Mouse (Mus musculus) liver, adult (tissue): ENCODE measurements around the gene Cmss1.
A peak's percentile ranks its signal among the peaks of the same experiment; 100 is the strongest.

Experiments
- GATA4 ChIP-seq: IDR thresholded peaks from 2 replicates; pipeline ENCODE4 v1.6.1; 2014; ENCODE audit warnings: mild to moderate bottlenecking, low read length; ENCODE audit not compliant: insufficient replicate concordance

Gene Cmss1

DNA sequence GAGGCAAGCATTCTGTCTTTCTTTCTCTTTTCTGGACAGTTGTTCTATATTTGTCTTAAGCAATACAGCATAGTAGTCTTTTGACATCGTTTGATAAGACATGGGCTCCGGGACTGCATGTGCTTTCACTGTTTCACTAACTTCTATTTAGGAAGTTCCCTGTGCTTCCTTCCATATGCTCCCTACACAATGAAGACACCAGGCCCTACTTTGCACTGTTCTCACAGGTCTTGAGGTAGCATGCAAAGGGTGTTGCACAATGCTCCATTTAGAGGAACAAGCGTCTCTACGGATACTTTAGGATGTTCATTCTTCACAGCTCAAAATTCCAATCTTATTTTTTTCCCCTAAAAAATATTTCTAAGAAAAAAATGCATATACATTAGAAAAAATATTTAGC, 101.9 kb downstream of the Cmss1 start:
- no peak for TF ChIP-seq GATA4

GRCm38 (mm10) chr16:57502761-57503160, 103.9 kb downstream of the Cmss1 start:
- no peak for TF ChIP-seq GATA4

DNA sequence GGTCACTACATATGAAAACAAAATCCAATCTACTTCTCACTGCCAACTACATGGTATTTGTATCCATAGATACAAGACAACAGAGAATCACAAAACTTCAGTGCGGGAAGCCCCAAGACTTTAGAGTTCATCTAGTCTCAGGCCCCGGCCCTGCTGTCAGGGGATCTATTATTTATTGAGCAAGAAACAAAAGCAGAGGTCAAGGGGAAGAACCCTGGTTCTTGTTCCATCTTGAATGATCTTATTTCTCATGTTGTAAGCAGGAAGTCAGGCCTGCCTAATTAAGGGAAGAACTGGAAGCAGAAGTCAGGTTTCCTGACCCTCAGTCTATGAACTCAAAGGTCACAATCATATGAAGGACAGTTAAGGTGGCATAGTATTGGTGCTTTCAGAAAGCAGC, 104.4 kb downstream of the Cmss1 start:
- TF ChIP-seq GATA4 = peak; percentile 38; the same call in 1 of the 2 replicates

DNA sequence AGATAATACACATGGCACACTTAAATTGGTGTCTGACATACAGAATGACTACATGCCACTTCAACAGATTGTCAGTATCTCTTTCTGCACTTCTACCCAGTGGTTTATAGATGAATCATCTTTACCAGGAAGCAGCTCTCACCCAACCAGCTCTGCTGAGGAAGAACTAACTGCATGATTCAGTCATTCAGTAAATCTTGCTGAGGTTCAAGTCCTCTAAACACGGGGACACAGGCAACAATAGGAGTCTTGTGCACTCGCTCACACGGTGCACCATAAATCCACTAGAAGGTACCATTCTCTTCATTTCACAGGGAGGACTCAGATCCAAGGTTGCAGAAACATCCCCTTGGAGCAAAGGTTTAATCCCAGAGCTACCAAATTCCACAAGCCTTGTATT, 105.8 kb downstream of the Cmss1 start:
- TF ChIP-seq GATA4 = no peak

- TF ChIP-seq GATA4 = no peak
Observed at GRCm38 (mm10) chr16:57496437-57497173, 110.1 kb downstream of the Cmss1 start.

DNA sequence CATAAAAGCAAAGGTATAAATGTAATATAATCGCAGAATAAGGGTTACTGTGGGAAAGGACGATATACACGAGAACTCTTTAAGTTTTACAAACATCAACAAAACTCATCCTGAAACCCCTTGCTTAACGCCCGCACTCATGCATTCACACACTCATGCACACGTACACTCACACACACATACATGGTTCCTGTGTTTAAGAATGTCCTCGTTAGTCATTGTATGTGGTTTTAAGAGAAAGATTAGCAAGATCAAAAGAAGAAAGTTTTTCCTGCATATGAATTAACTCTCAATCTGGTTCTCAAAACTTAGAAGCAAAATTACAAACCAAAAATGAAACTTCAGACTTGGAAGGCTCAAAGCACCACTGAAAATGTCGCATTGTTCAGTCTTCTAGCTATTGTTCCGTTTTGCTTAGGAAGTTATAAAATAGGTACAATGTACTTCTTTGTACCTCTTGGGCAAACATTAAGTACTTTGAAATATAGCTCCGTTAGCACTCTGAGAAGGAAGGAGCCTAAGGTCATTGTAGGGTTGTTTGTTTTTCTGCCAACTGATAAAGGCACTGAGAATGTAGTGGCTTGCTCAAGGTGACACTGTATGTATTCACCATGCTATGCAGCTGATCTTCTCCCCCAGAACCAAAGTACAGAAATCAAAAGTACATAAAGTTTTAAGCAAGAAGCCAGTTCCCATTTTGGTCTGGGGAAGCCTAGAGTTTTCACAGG, 111.0 kb downstream of the Cmss1 start:
- TF ChIP-seq GATA4 = no peak

GRCm38 (mm10) chr16:57491853-57492252, 114.8 kb downstream of the Cmss1 start:
- TF ChIP-seq GATA4 = no peak

- no peak for TF ChIP-seq GATA4
Observed at GRCm38 (mm10) chr16:57490691-57491090, 116.0 kb downstream of the Cmss1 start.

DNA sequence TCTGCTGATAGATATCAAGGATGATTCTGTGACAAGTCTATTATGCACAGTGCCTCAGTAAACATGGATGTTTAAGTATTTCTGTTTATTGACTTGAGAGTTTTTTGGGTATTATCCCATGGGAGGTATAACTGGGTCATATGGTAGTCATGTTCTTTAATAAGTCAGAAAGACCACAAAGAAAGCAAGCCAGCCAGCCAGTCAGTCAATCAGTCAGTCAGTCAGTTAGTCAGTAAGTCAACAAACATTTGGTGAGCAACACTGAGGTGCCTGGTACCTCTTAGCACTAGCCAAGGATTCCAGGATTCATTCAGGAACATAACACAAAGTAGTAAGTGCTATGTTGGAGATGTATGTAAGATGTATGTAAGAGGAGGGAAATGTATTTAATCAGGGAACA, 118.0 kb downstream of the Cmss1 start:
- TF ChIP-seq GATA4 = no peak

GRCm38 (mm10) chr16:57486266-57486665, 120.4 kb downstream of the Cmss1 start:
- TF ChIP-seq GATA4 = no peak

DNA sequence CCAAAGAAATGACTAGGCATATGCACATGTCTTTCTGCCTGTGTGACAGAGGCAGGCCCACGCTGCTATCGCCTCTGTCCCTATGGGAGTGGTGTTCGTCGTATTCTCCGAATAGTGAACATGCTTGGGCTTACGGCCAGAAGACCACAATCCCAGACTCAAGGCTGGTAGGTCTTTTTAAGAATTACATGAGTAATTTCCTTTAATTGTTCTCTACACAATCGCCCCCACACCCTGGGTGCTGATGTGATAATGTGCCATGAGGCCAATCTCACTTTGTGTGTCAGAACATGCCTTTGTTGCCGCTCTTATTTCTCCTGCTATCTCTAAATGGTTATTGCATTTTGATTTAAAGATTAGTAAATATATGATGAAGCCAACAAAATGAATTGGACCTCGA, 121.4 kb downstream of the Cmss1 start:
- peak; percentile 8; the same call in 1 of the 2 replicates for TF ChIP-seq GATA4

DNA sequence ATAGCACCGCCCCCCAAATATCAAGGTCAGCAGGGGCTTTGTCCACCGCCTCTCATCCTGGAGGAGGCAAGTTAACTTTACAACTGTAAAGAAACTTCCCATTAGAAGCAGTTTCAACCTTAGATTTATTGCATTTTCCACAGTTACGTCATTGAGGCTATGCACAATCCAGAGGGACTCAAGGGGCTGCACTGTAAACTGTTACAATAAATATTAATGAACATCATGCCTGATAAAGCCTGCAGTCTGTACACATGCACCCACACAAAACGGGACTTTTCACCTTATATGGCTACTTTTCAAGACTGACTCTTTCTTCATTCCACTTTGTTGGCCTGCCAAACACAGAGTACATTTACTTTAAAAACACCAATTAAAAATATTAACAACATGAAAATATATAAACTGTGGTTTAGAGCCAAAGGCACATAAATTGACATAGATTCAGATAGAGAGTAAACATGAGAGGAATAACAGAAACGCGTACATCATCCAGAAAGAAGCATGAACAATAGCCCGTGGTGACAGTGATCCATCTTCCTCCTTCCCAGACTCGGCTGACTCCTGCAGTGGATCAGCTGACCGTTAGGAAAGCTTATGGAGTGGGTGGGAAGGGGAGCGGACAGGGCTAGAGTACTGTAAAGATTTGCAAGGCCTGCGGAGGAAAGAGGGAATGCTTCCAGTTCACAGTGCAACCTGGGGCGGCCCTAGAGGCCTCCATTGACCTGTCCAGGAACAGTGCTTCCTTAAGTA, 122.4 kb downstream of the Cmss1 start:
- TF ChIP-seq GATA4 = no peak

GRCm38 (mm10) chr16:57483503-57483902, 123.2 kb downstream of the Cmss1 start:
- TF ChIP-seq GATA4 = no peak

DNA sequence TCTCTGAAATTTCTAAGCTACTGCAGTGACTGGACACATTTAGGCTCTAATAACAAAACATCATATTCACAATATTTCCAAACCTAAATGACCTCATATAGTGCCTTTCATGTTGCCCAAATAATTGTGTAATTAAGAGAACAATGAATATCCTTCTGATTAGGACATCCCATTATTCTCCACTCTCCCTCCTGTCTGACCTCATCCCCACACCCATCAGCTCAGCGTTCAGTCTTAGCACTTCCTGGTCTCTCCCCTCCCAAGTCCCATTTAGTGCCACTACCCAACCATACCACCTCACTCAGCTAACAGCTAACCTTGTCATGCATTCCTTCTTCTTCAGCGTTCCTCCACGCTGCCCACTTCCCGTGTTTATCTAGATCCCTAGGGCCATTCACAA, 123.8 kb downstream of the Cmss1 start:
- TF ChIP-seq GATA4 = no peak

DNA sequence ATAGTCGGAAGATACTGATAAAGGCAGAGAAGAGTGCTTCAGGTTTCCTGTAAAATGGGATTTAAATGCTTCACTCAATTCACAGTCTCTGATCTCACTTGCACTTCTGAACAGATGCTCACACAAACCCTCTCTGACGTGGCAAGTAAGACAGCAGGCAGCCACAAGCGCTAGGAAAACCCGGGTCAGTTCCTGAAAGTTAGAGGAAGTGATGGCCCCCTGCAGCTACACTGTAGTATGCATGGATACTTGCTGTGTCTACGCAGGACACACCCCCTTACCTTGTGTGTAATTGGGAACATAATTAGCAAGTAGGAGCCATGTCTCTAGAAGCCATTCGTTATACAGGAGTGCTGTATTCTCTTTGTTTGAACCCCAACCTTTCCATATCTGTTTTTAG, 124.4 kb downstream of the Cmss1 start:
- TF ChIP-seq GATA4 = no peak

GRCm38 (mm10) chr16:57479776-57480175, 126.9 kb downstream of the Cmss1 start:
- TF ChIP-seq GATA4 = no peak
